Mouse (Mus musculus): ENCODE results near the gene Zfp119b. TPM values are rescaled to one million over a fixed set of nuclear protein-coding genes. Genes with fewer than 3 reads are reported as not detected.

The Zfp119b gene
- polyA plus RNA-seq, 1 experiment from 2014 or later, result 6.7 TPM

- no peak for ATAC-seq (ENCODE audit: borderline replicate concordance, extremely low read depth, low FRiP score, low TSS enrichment)
- no peak overlapping the region for H3K9ac ChIP-seq
- 93% methylated on average over 4 of the region's 4 CpGs for WGBS
These were observed 17.9 kb upstream of the Zfp119b start for GRCm38 (mm10) chr17:55967186-55967585.

GRCm38 (mm10) chr17:55964996-55965395 is 15.7 kb upstream of the Zfp119b start:
- no peak overlapping the region for H3K4me2 ChIP-seq
- H3K9ac ChIP-seq, result no peak overlapping the region
- WGBS, result 79% methylated on average over 9 of the region's 9 CpGs
- ATAC-seq (ENCODE audit: borderline replicate concordance, extremely low read depth, low FRiP score, low TSS enrichment), result no peak
- no peaks in the 10 kb centered on the region for H3K9me3 ChIP-seq
- H3K4me1 ChIP-seq, result peaks cover 2% of the 10 kb centered on the region
- H3K4me3 ChIP-seq, result no peak overlapping the region
- peaks cover 45% of the 10 kb centered on the region for H3K36me3 ChIP-seq
- H3K27me3 ChIP-seq, result peaks cover 3% of the 10 kb centered on the region; the same call in 1 of the 2 replicates
- H3K27ac ChIP-seq, result no peak overlapping the region

More at GRCm38 (mm10) chr17:55967186-55967585, 17.9 kb upstream of the Zfp119b start:
- H3K36me3 ChIP-seq, result peaks cover 37% of the 10 kb centered on the region
- no peaks in the 10 kb centered on the region for H3K9me3 ChIP-seq
- no peak overlapping the region for H3K27ac ChIP-seq
- peaks cover 22% of the 10 kb centered on the region for H3K27me3 ChIP-seq
- H3K4me1 ChIP-seq, result peaks cover 11% of the 10 kb centered on the region
- H3K4me3 ChIP-seq, result no peak overlapping the region
- H3K4me2 ChIP-seq, result no peak overlapping the region

- Histone ChIP-seq H3K4me2 (no peak overlapping the region), H3K27me3 (no peaks in the 10 kb centered on the region), H3K9ac (no peak overlapping the region), H3K4me1 (peaks cover 7% of the 10 kb centered on the region), H3K27ac (no peak overlapping the region), H3K36me3 (peaks cover 45% of the 10 kb centered on the region), H3K4me3 (no peak overlapping the region), H3K9me3 (no peaks in the 10 kb centered on the region)
- ATAC-seq (ENCODE audit: borderline replicate concordance, extremely low read depth, low FRiP score, low TSS enrichment), result no peak
- WGBS, result 85% methylated on average over 10 of the region's 10 CpGs
These were observed 15.2 kb upstream of the Zfp119b start for GRCm38 (mm10) chr17:55964496-55964895.

GRCm38 (mm10) chr17:55963171-55963570 is 13.9 kb upstream of the Zfp119b start:
- 47% methylated on average over 14 of the region's 14 CpGs for whole genome bisulfite sequencing
- Histone ChIP-seq H3K9ac (no peak overlapping the region), H3K4me2 (no peak overlapping the region), H3K4me1 (peaks cover 12% of the 10 kb centered on the region), H3K4me3 (no peak overlapping the region), H3K9me3 (no peaks in the 10 kb centered on the region), H3K27me3 (no peaks in the 10 kb centered on the region), H3K36me3 (peaks cover 45% of the 10 kb centered on the region), H3K27ac (no peak overlapping the region)
- ATAC-seq (ENCODE audit: borderline replicate concordance, extremely low read depth, low FRiP score, low TSS enrichment), result no peak

GRCm38 (mm10) chr17:55961631-55962030 is 12.3 kb upstream of the Zfp119b start:
- peaks cover 23% of the 10 kb centered on the region for H3K4me1 ChIP-seq
- H3K27ac ChIP-seq, result no peak overlapping the region
- no peak for ATAC-seq (ENCODE audit: borderline replicate concordance, extremely low read depth, low FRiP score, low TSS enrichment)
- H3K4me2 ChIP-seq, result no peak overlapping the region
- no peaks in the 10 kb centered on the region for H3K27me3 ChIP-seq
- peaks cover 32% of the 10 kb centered on the region for H3K36me3 ChIP-seq
- no peaks in the 10 kb centered on the region for H3K9me3 ChIP-seq
- no peak overlapping the region for H3K4me3 ChIP-seq
- H3K9ac ChIP-seq, result no peak overlapping the region
- 92% methylated on average over 7 of the region's 7 CpGs for WGBS

- Histone ChIP-seq H3K4me3 (no peak overlapping the region), H3K9me3 (no peaks in the 10 kb centered on the region), H3K4me2 (no peak overlapping the region), H3K36me3 (peaks cover 24% of the 10 kb centered on the region), H3K9ac (no peak overlapping the region), H3K27ac (no peak overlapping the region), H3K27me3 (no peaks in the 10 kb centered on the region), H3K4me1 (peaks cover 31% of the 10 kb centered on the region)
- no peak for ATAC-seq (ENCODE audit: borderline replicate concordance, extremely low read depth, low FRiP score, low TSS enrichment)
These were observed 11.5 kb upstream of the Zfp119b start for GRCm38 (mm10) chr17:55960791-55961190.

- Histone ChIP-seq H3K4me2 (peak overlapping the region; percentile 66), H3K36me3 (peaks cover 20% of the 10 kb centered on the region), H3K4me1 (peaks cover 31% of the 10 kb centered on the region), H3K9ac (peak overlapping the region; percentile 39; the same call in 1 of the 2 replicates), H3K27ac (peak overlapping the region; percentile 99; the same call in 1 of the 2 replicates), H3K4me3 (peak overlapping the region; percentile 61), H3K9me3 (no peaks in the 10 kb centered on the region), H3K27me3 (peaks cover 3% of the 10 kb centered on the region; the same call in 1 of the 2 replicates)
- 71% methylated on average over 10 of the region's 10 CpGs for WGBS
- ATAC-seq (ENCODE audit: borderline replicate concordance, extremely low read depth, low FRiP score, low TSS enrichment), result no peak
These were observed 10.8 kb upstream of the Zfp119b start for GRCm38 (mm10) chr17:55959946-55960740.

GRCm38 (mm10) chr17:55958918-55959728 is 9.8 kb upstream of the Zfp119b start, which contains the start of gene Yju2:
Gene Yju2, plus strand, starts transcription at chr17:55959099.
- ATAC-seq (ENCODE audit: borderline replicate concordance, extremely low read depth, low FRiP score, low TSS enrichment), result peak; percentile 91
- peak within 1 kb of the TSS; percentile 57 for H3K9ac ChIP-seq
- under 1% methylated on average over 43 of the region's 46 CpGs for WGBS
- H3K36me3 ChIP-seq, result peaks cover 11% of the 10 kb centered on the region
- peaks cover 7% of the 10 kb centered on the region; the same call in 1 of the 2 replicates for H3K27me3 ChIP-seq
- H3K4me1 ChIP-seq, result peaks cover 31% of the 10 kb centered on the region
- peak within 1 kb of the TSS; percentile 99 for H3K27ac ChIP-seq
- no peaks in the 10 kb centered on the region for H3K9me3 ChIP-seq
- peak within 1 kb of the TSS; percentile 75 for H3K4me2 ChIP-seq
- H3K4me3 ChIP-seq, result peak within 1 kb of the TSS; percentile 61

GRCm38 (mm10) chr17:55958584-55958886 is 9.2 kb upstream of the Zfp119b start:
- ATAC-seq (ENCODE audit: borderline replicate concordance, extremely low read depth, low FRiP score, low TSS enrichment), result no peak
- Histone ChIP-seq H3K36me3 (peaks cover 11% of the 10 kb centered on the region), H3K9me3 (no peaks in the 10 kb centered on the region)

GRCm38 (mm10) chr17:55957726-55958583 is 8.7 kb upstream of the Zfp119b start:
- H3K27me3 ChIP-seq, result peaks cover 7% of the 10 kb centered on the region
- peak overlapping the region; percentile 75 for H3K4me2 ChIP-seq
- H3K4me1 ChIP-seq, result peaks cover 31% of the 10 kb centered on the region
- H3K36me3 ChIP-seq, result peaks cover 11% of the 10 kb centered on the region
- 72% methylated on average over 13 of the region's 13 CpGs for WGBS
- peak overlapping the region; percentile 53 for H3K9ac ChIP-seq
- H3K9me3 ChIP-seq, result no peaks in the 10 kb centered on the region
- H3K4me3 ChIP-seq, result peak overlapping the region; percentile 61
- peak overlapping the region; percentile 99 for H3K27ac ChIP-seq
- no peak for ATAC-seq (ENCODE audit: borderline replicate concordance, extremely low read depth, low FRiP score, low TSS enrichment)

More at GRCm38 (mm10) chr17:55958584-55958886, 9.2 kb upstream of the Zfp119b start:
- peak overlapping the region; percentile 53 for H3K9ac ChIP-seq
- peak overlapping the region; percentile 99 for H3K27ac ChIP-seq
- peaks cover 7% of the 10 kb centered on the region; the same call in 1 of the 2 replicates for H3K27me3 ChIP-seq
- peaks cover 31% of the 10 kb centered on the region for H3K4me1 ChIP-seq
- peak overlapping the region; percentile 75 for H3K4me2 ChIP-seq
- H3K4me3 ChIP-seq, result peak overlapping the region; percentile 61
- 32% methylated on average over 2 of the region's 2 CpGs for WGBS

- H3K4me2 ChIP-seq, result no peak overlapping the region
- no peak overlapping the region for H3K27ac ChIP-seq
- no peak for ATAC-seq (ENCODE audit: borderline replicate concordance, extremely low read depth, low FRiP score, low TSS enrichment)
- peaks cover 8% of the 10 kb centered on the region for H3K36me3 ChIP-seq
- H3K27me3 ChIP-seq, result peaks cover 12% of the 10 kb centered on the region
- H3K4me3 ChIP-seq, result no peak overlapping the region
- peaks cover 31% of the 10 kb centered on the region for H3K4me1 ChIP-seq
- WGBS, result 9% methylated on average over 9 of the region's 9 CpGs
- H3K9ac ChIP-seq, result no peak overlapping the region
- no peaks in the 10 kb centered on the region for H3K9me3 ChIP-seq
These were observed 7.9 kb upstream of the Zfp119b start for GRCm38 (mm10) chr17:55957168-55957567.

Data from lung, embryonic 15.5 days (tissue).